Mouse (Mus musculus) mesoderm, embryonic 11.5 days (tissue): Measurements from ENCODE around the gene Aplp1.
"Not testable (repeated sequence)": the region's sequence is repeated elsewhere in the genome, so short reads cannot be mapped to it uniquely, and the experiment has no call there.

ENCODE experiments used
- DNase-seq: peaks from one replicate; pipeline ENCODE4 v3.0.0-alpha.2; 2012; ENCODE audit warnings: low read depth, low spot score

Aplp1 gene

DNA sequence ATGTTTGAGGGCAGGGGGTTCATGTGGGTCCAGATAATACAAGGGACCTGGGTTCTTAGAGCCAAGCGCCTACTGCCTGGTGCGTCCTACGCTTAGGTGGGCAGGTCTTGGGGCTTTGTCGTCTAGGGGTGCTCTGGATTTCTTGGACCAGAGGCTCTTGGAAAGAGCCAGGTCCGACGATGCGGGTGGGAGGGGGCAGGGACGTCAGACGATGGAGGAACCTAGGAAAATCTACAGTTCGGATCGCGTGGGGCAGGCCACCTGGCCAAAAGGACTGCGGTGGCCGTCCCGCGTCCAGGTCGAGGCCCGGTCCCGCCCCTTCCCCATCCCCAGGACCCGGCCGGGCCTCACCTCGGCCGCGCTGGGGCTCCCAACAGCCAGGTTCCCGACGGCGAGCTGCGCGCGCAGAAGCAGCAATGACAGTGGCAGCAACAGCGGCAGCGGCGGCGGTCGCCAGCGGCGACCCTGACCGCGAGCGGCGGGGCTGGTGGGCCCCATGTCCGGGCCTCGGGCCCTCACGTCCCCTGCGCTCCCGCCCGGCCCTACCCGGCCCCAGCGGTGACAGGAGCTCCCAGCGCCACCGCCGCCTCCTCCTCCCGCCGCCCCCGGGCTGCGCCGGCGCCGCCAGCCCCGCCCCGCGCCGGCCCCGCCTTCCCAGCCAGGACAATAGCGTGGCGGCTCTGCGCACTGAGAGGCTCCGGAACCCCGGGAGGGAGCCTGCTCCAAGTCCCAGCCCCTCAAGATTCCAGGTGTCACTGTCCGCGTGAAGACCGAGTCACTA lies at the start of gene Aplp1:
Gene Aplp1 (minus strand): TSS at position 565 of the 781 bp plus-strand sequence.
- DNase-seq: no peak

DNA sequence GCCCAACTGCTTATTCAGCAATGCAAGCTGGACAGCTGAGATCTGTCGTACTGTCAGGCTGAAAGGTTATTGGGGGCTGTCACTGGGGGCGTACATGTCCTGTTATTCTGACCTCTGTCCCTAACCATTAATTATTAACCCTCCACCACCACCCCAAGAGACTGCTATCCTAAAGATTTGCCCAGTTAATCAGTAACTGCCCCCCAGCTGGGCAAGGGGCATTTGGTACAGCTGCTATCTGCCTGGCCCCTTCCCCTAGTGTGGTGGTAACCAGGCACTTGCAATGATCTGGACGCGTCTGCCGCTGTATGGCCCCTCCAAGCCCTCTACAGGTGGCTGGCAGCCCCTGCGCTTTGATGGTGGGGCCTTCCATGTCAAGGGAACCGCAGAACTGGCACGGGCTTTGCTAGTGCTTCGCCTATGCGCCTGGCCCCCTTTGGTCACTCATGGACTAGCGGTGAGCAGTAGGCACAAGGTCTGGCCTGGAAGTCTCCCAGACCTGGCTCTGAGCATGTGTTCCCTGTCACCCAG lies 48.1 kb upstream of the Aplp1 start, which contains the start of gene Prodh2:
Gene Prodh2 (plus strand): TSS at position 222 of the 531 bp plus-strand sequence.
- no peak for DNase-seq

DNA sequence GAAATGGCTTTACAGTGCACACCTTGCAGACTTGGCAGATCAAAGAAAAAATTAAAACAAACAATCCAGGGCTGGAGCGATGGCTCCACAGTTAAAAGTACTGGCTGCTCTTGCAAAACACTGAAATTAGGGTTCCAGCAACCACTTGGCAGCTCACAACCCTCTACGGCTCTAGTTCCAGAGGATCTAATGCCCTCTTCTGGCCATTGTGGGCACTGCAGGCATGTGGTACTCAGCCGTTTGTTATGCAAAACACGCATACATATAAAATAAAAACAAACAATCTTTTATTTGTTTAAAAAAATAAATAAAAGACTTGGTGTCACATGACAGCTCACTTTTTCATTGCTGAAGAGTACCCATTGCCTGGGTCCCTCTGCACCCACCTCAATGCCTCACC lies 47.4 kb upstream of the Aplp1 start:
- DNase-seq: peak; percentile 80

DNA sequence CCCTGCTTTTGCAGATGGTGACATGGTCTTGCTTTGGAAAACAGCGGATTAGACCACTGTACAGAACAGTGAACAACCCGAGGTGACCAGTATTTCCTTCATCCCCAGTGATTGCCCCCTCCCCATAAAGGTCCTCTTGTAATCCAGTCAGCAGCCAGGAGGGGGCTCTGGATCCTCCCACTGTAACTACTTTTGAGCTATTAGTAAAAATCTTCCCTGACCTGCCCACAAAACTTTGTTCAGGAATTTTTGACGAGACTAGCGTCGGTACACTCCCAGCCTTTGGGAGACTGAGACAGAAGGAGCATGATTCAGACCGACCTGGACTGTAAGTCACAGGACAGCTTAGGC lies 45.6 kb upstream of the Aplp1 start:
- DNase-seq: no peak

DNA sequence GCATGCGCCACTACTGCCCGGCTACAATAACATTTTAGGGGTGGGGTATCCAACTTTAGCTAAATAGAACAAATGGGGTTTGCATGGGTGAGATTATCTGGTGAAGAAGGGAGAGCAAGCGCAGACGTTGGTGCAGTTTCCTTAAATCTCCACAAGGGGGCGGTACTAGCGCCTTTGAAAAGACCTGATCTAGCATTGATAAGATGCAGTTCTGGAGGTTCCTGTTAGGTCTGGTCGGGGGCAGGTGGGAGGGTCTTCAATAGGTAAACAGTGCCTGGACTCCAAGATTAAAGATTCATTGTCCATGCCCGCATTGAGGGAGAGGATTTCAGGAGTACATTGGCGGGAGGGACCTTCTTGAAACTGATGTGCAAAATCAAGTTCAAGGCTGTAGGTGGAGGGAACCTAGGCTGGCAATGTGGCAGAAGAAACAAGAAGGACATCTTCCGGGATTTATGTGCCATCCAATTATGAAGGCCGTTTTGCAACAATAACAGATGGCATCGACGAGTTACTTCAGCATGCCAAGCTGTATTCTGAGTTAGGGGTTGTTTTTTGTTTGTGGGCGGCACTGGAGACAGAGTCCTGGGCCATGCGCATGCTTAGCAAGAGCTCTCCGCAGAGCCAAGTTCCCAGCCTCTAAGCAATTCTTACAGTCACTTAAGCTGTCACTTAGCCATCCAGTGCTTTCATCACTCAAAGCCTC lies 45.1 kb upstream of the Aplp1 start:
- peak; percentile 63 for DNase-seq

DNA sequence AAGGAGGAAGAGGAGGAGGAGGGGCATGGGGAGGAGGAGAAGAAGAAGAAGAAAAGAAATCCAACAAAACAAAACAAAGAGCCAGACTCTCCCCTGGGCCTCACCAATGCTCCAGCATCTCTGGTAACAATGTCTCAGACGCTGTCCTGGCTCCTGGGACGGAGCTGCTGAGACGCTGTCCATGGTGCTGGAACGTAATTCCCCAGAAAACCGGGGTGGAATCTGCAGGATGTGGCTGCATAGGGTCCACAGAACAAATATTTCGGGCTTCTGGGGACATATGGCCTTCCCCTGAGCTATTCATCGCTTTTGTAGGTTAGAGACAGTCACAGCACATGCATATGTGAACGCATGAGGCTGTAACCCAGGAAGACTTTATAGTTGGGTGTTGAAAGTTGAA lies 38.9 kb upstream of the Aplp1 start:
- DNase-seq: peak; percentile 79

DNA sequence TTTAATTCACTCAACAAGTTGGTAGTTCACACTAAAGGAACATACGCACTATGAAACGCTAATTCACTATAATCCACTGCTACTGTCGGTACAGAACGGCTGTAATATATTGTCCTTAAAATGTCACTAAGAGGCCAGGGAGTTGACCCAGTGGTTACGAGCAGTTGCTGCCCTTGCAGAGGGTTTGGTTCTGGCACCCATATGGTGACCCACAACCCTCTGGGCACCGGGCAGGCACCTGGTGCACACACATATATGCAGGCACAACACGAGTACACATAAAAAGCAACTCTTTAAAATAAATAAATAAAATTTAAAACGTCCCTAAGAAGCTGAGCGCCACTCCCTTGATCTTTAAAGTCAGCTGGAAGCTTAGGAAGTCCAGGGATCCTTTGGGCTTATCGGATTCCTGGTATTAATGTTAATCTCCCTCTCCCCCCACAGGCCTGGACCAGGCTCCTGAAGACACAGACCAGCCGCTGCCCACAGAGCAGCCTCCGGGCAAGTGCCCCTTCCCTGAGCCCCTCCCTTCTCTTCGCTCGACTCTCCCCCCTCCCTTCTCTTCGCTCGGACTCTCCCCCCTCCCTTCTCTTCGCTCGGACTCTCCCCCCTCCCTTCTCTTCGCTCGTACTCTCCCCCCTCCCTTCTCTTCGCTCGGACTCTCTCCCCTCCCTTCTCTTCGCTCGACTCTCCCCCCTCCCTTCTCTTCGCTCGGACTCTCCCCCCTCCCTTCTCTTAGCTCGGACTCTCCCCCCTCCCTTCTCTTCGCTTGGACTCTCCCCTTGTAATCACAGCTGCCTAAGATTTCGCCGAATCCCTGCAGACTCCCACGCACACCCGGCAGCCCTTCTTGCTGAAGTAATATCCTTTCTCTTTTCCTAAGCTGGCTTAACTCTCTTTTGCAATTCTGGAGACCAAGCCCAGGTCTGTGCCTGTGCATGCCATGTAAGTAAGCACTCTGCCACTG lies 32.4 kb upstream of the Aplp1 start:
- peak; percentile 60 for DNase-seq

DNA sequence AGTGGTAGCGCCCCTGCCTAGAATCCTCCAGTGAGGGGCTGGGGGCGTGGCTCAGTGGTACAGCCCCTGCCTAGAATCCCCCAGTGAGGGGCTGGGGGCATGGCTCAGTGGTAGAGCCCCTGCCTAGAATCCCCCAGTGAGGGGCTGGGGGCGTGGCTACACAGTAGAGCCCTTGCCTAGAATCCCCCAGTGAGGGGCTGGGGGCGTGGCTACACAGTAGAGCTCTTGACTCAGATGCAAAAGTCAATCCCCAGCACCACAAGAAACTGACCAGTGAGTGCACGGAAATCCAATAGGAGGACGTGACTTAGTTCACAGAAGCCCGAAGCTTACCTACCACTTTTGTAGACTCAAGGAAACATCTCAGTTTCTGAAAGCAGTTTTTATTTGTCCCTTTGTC lies 30.8 kb upstream of the Aplp1 start:
- DNase-seq: not testable (repeated sequence)

DNA sequence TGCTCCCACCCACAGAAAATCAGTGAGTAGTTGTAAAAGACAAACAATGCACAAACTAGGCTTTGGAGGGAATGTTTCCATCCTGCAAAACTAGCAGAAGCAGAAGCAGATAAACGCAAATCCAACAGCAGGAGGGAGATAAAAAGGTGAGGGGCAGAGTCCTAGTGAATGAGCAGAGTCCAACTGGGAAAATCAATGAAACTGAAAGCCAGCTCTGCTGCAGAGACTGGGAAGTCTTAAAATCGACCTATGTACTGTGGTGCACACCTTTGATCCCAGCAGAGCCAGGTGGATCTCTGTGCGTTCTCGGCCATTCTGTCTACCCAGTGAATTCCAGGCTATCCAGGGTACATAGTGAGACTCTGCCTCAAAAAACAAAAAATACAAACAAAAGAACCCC lies 29.7 kb upstream of the Aplp1 start:
- DNase-seq: no peak

DNA sequence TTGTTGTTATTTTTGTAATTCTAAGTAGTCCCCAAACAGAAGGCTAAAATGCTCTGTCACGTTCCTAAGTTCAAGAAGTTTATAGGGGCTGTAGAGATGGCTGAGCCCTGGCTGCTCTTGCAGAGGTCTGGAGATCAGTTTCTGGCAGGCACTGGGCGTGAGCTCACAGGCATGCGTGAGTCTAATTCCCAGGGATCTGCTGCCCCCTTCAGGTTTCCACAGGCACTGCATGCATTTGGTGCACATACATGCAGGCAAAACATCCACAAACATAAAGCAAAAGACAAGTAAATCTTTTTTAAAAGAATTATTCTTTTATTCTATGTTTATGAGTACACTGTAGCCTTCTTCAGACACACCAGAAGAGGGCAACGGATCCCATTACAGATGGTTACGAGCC lies 27.1 kb upstream of the Aplp1 start:
- DNase-seq: peak; percentile 54

DNA sequence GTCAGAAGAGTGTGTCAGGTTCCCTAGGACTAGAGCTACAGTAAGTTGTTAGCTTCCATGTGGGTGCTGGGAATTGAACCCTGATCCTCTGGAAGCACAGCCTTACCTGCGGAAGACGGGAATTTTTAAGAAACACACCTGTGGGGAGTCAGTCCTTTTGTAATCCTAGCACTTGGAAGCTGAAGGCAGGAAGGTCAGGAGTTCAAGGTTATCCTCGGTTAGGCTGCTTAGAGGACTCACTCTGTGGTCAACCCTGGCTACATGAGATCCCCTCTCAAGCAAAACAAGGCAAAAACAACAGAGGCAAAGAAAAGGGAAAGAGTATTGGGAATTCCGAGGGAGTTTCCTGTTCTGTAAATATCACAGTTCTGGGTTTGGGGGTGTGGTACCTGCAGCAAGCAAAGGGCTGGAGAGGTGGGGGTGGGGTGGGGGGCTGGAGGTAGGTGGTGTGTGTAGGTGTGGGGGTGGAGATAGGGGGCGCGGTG lies 19.5 kb upstream of the Aplp1 start:
- no peak for DNase-seq

DNA sequence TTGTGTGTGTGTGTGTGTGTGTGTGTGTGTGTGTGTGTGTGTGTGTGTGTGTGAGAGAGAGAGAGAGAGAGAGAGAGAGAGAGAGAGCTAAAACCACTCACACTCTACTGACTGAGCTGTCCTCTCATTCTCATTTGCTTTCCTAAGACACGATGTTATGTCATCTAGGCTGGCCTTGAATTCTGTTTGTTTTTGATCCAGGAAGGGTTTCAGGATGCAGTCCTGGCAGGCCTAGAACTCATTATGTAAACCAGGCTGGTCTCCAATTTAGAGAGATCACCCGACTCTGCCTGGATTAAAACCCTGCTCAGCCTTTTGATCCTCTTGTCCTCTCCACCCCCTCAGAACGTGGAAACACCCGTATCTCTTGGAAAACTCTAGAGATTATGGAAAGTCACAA lies 18.7 kb upstream of the Aplp1 start:
- DNase-seq: no peak

DNA sequence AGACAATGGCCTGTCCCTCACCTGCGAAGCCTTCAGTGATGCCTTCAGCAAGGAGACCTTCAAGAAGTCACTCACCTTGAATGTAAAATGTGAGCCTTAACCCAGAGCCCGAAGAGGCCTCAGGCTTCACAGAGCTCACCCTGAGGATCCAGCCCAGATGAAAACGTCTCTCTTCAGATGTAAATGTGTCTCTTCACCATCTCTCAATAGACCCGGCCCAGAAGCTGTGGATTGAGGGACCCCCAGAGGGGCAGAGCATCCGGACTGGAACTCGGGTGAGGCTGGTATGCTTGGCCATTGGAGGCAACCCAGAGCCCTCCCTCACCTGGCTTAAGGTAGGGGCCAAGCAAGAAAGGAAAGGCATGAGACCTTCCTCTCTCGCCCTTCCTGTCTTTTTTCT lies 18.2 kb upstream of the Aplp1 start:
- DNase-seq: no peak

DNA sequence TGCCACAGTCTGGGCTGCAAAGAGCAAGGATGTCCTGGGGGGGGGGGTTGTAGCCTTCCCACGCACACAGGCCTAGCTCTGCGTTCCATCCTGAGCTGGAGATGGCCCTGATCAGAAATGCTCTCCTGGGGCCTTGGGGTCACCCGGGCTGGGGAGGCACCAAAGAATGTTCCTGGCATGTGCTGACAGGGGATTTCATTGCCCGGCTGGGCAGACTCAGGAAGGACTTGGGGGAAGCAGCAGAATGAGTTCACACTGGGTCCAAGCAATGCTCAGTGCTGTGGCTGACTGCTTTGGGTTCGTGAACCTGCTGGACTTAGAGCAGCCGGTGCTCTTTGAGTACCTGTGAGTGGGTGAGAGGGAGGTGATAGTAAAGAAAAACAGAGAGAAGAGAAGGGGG lies 14.1 kb upstream of the Aplp1 start:
- DNase-seq: no peak

DNA sequence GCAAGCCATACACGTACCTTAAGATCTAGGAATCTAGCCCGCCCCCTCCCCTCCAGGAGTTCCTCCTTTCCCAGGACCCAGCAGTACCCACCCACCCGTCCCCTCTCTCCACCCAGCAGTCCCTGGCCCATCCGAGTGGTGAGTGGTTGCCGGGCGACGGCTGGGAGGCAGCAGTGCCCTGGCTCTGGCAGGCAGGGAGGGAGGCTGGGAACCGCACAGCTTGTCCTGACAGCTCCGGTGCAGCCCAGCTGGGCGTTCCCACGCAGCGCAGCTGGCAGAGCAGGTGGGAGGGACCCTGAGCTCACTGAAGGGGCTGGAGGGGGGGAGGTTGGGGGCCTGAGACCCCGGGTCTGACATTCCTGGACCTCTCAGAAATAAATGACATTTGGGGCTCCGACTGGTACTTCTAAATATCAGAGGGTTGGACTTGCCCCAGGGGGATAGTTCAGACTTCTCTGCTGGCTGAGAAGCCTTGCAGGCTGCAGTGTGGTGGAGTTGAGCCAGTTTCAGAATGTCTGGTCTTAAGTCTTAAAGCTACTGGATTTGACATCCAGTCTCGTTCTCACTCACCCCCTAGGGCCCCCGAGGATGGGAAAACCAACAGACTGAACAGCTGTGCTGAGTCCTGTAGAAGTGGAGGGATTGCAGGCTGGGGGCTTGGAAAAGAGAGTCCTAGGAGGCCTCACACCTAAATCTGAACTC lies 12.4 kb upstream of the Aplp1 start, which contains the start of the genes Kirrel2 and Nphs1:
Gene Kirrel2 (minus strand): TSS at position 62 of the 702 bp plus-strand sequence.
Gene Nphs1 (plus strand): TSS at position 687 of the 702 bp plus-strand sequence.
- DNase-seq: peak; percentile 75

DNA sequence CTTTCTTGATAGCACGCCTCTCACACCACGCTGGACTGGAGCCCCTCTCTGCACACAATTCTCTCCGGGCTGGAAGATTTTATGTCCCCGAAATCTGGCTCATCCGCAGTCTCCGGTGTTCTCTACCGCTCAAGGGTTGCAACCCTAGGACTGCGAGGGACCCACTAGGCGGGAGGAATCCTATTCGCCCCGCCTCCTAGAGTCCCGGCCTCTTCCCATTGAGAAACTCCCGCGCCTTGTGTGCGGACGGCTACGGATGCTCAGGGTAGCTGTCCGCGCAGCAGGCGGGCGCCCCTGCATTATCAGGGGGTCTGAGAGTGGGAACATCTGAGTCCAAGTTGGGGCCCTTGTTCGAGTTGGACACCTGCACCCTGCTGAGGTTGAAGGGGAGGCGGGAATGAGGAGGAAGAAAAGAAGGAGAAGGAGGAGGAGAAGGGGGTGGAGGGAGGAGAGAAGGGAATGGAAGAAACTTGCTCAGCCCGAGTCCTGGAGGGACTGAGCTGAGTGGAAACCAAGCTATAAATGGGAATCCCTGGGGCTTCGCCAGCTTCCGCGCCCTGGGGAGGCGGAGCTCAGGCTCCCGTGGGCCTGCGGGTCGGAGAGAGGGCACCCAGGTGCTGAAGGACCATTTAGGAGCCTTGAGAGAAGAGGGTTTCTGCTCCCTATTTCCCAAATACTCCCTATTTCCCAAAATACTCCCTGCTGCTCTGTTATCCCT lies 11.7 kb upstream of the Aplp1 start:
- no peak for DNase-seq

DNA sequence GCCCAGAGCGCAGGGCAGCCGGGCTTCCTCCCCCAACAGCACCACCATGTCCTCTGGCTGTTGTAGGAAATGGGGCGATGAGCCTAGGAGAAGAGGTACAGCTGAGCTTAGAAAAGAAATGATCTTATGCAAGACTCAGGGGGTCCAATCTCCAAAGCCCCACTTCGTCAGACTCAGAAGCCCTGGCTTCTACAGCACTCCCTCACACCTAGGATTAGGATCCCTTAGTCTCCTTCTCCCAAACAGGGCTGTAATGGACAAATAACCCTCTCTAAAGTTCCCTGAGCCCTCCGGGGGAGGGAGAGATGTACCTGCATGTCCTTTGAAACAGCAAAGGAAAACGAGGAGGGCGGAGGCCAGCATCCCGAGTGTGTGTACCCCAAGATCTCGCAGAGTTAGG lies 11.2 kb upstream of the Aplp1 start:
- no peak for DNase-seq

DNA sequence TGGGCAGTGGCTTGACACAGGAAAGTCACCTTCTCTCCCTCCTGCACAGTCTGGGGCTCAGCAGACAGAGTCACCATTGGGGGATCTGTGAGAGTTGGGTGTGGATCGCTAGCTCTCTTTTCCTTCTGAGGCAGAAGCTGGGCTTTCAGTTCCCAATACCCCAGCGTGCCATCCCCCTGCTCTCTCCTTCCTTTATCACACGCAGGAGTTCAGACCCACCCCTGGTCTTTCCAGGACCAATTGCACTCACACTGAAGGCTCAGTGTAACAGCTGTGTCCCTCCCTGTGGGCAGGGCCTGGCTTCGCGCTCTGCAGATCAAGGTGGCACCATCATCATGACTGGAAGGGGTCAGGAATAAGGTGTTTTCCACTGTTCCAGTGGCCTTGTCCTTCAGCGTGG lies 8.9 kb upstream of the Aplp1 start:
- no peak for DNase-seq

DNA sequence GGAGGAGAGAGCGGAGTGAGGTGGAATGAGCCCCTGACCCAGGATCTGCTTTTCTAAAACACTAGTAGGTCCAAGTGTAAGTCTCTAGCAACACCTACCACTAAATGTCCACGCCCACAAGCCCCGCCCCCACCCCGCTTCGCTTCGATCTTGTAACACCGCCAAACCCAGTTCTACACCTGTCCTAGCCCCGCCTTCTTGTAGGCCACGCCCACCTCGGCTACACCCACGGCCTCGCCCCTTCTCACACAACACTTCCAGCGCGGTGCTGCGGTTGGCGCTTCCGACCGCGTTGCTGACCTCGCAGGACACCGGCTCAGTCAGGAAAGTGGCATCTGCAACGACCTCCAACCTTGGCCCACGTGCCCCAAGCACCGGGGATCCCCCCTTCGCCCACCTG lies 8.4 kb upstream of the Aplp1 start:
- no peak for DNase-seq

DNA sequence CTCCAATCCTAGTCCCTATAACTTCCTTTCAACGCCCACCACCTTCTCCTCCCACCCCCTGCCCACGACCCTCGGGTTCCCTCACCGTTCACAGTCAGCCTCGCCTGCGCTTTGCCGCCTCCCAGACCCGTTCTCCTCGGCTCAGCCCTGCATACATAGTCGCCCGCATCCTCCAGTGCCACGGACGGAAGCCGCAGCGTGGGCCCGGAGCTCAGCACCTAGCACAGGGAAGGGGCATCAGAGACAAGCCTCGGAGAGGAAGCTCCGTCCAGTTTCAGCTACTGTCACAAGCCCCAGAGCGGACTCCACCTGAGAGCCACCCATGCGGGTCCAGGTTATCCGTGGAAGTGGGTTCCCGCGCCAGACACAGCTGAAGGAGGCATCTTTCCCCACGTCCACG lies 8.0 kb upstream of the Aplp1 start:
- DNase-seq: no peak
